Mouse (Mus musculus) midbrain, embryonic 12.5 days (tissue): ENCODE measurements around the gene Ube2e2. TPM values are rescaled to one million over a fixed set of nuclear protein-coding genes. Genes with fewer than 3 reads are reported as not detected.

ENCODE experiments used
- ATAC-seq: fragments of 200-750 bp; cut with Nextera tagmentation; 2 replicates; pipeline ENCODE4 v1.8.0; 2017; ENCODE audit warnings: low read depth, moderate TSS enrichment, moderate library complexity; ENCODE audit not compliant: low FRiP score
- H3K27ac ChIP-seq: fragments of 300-500 bp; sonication (generic); replicated peaks from 2 replicates; pipeline ENCODE4 v1.5.1; 2016; ENCODE audit warnings: mild to moderate bottlenecking
- H3K27me3 ChIP-seq: fragments of 300-500 bp; sonication (generic); 2 replicates; pipeline ENCODE4 v1.6.1; 2016; ENCODE audit warnings: mild to moderate bottlenecking
- H3K36me3 ChIP-seq: fragments of 300-500 bp; sonication (generic); 2 replicates; pipeline ENCODE4 v1.6.1; 2016
- H3K4me1 ChIP-seq: fragments of 300-500 bp; sonication (generic); 2 replicates; pipeline ENCODE4 v1.6.1; 2016
- H3K4me2 ChIP-seq: fragments of 300-500 bp; sonication (generic); replicated peaks from 2 replicates; pipeline ENCODE4 v1.6.1; 2016; ENCODE audit warnings: mild to moderate bottlenecking, moderate library complexity
- H3K4me3 ChIP-seq: fragments of 300-500 bp; sonication (generic); 2 replicates; pipeline ENCODE4 v1.5.1; 2016; ENCODE audit warnings: mild to moderate bottlenecking
- H3K9ac ChIP-seq: fragments of 300-500 bp; sonication (generic); replicated peaks from 2 replicates; pipeline ENCODE4 v1.6.1; 2016; ENCODE audit warnings: mild to moderate bottlenecking, moderate library complexity
- H3K9me3 ChIP-seq: fragments of 300-500 bp; sonication (generic); 2 replicates; pipeline ENCODE4 v1.6.1; 2016; ENCODE audit warnings: mild to moderate bottlenecking
- WGBS: fragments of 180-500 bp; shearing (Covaris S2); methylation state at CpG from one replicate; pipeline ENCODE4 v1.1.7; 2016; 5-methylcytosine and 5-hydroxymethylcytosine counted together
- polyA plus RNA-seq: library from polyadenylated mRNA; unstranded; fragments of >200 nt; fragmentation: Nextera tagmentation; extraction: Ambion mirVana; gene quantifications from 2 replicates; pipeline ENCODE4 v1.2.1, GENCODE M21; 2016

The Ube2e2 gene
- polyA plus RNA-seq, 1 experiment from 2014 or later: 69.1 TPM

- H3K27ac ChIP-seq: no peak overlapping the region
- WGBS: 69% methylated on average over 1 of the region's 1 CpGs
- no peak overlapping the region for H3K4me3 ChIP-seq
- H3K9me3 ChIP-seq: peaks cover 10% of the 10 kb centered on the region
- no peak for ATAC-seq
- H3K27me3 ChIP-seq: no peaks in the 10 kb centered on the region
- H3K9ac ChIP-seq: no peak overlapping the region
- no peak overlapping the region for H3K4me2 ChIP-seq
- no peaks in the 10 kb centered on the region for H3K4me1 ChIP-seq
- H3K36me3 ChIP-seq: no peaks in the 10 kb centered on the region
These were observed 228.6 kb downstream of the Ube2e2 start for GRCm38 (mm10) chr14:18665267-18666024.

GRCm38 (mm10) chr14:18663666-18664065, 230.4 kb downstream of the Ube2e2 start:
- H3K27ac ChIP-seq: no peak overlapping the region
- no peaks in the 10 kb centered on the region for H3K4me1 ChIP-seq
- H3K9ac ChIP-seq: no peak overlapping the region
- H3K9me3 ChIP-seq: peaks cover 10% of the 10 kb centered on the region
- no peak overlapping the region for H3K4me3 ChIP-seq
- WGBS: 92% methylated on average over 2 of the region's 2 CpGs
- no peak overlapping the region for H3K4me2 ChIP-seq
- no peaks in the 10 kb centered on the region for H3K36me3 ChIP-seq
- H3K27me3 ChIP-seq: no peaks in the 10 kb centered on the region
- no peak for ATAC-seq

- ATAC-seq: no peak
- 57% methylated on average over 4 of the region's 4 CpGs for WGBS
- peaks cover 10% of the 10 kb centered on the region for H3K9me3 ChIP-seq
- H3K4me1 ChIP-seq: no peaks in the 10 kb centered on the region
- H3K36me3 ChIP-seq: no peaks in the 10 kb centered on the region
- H3K27me3 ChIP-seq: no peaks in the 10 kb centered on the region
- no peak overlapping the region for H3K4me2 ChIP-seq
- no peak overlapping the region for H3K9ac ChIP-seq
- no peak overlapping the region for H3K4me3 ChIP-seq
- no peak overlapping the region for H3K27ac ChIP-seq
These were observed 236.0 kb downstream of the Ube2e2 start for GRCm38 (mm10) chr14:18657777-18658753.

GRCm38 (mm10) chr14:18649123-18649675, 244.9 kb downstream of the Ube2e2 start:
- no peak overlapping the region for H3K27ac ChIP-seq
- no peak overlapping the region for H3K4me2 ChIP-seq
- no peaks in the 10 kb centered on the region for H3K27me3 ChIP-seq
- no peak for ATAC-seq
- no peaks in the 10 kb centered on the region for H3K36me3 ChIP-seq
- 86% methylated on average over 2 of the region's 2 CpGs for WGBS
- H3K4me3 ChIP-seq: no peak overlapping the region
- H3K9ac ChIP-seq: no peak overlapping the region
- H3K9me3 ChIP-seq: no peaks in the 10 kb centered on the region
- no peaks in the 10 kb centered on the region for H3K4me1 ChIP-seq

DNA sequence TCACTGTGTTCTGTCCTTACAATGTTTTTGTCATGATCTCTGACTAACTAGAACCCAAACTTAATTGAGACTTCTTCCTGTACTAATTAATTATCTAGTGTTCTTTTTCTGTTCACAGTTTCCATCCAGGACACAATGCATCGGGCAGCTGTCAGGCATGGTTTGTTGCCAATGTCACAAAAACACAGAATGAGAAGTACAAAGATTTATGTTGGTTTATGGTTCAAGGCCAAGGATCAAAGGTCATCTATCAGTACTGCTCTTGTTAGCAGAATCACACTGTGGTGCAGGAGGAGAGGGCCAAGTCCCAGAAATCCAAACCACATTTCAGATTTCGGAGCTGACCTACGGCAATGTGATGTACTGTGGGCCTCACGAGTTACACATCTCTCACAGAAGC, 252.4 kb downstream of the Ube2e2 start:
- H3K27me3 ChIP-seq: no peaks in the 10 kb centered on the region
- 92% methylated on average over 4 of the region's 4 CpGs for WGBS
- H3K4me1 ChIP-seq: no peaks in the 10 kb centered on the region
- no peak overlapping the region for H3K9ac ChIP-seq
- H3K9me3 ChIP-seq: no peaks in the 10 kb centered on the region
- H3K4me3 ChIP-seq: no peak overlapping the region
- no peak overlapping the region for H3K27ac ChIP-seq
- no peaks in the 10 kb centered on the region for H3K36me3 ChIP-seq
- H3K4me2 ChIP-seq: no peak overlapping the region
- no peak for ATAC-seq

DNA sequence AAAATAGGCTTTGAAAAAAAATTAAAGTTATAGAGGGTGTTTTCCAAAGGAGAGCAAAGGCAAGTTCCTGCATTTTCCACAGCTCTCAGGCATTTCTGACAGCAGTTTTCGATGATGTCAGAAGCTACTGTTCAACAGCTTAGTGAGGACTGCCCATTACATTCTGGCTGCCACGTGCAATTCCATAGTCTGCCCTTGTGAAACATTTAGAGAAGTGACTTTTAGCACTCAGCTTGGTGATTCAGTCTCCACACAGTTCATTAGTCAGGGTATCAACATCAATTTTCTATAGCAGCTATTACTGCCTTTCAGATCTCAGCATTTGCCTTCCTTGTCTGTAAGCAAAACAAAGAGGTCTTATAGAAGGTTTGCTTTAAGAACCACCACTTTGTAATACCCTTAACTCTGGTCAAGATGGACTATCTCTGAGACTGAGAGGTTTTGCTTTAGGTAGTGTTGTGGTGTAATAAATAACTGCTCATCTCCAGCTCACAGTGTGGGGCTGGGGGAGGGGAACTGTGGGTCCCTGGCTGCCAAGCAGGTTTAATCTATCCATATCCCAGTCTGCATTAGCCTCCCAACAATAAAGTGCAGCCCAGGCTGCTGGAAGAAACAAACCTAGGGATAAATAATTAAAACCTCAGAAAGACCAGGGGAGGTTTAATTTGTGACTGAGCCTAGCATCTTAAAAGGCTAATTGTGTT, 255.2 kb downstream of the Ube2e2 start:
- Histone ChIP-seq H3K9me3 (no peaks in the 10 kb centered on the region), H3K27ac (no peak overlapping the region), H3K27me3 (no peaks in the 10 kb centered on the region), H3K4me3 (no peak overlapping the region), H3K4me1 (no peaks in the 10 kb centered on the region), H3K36me3 (no peaks in the 10 kb centered on the region), H3K4me2 (no peak overlapping the region), H3K9ac (no peak overlapping the region)
- no peak for ATAC-seq
- 76% methylated on average over 2 of the region's 2 CpGs for WGBS

- WGBS: 85% methylated on average over 1 of the region's 1 CpGs
- no peak for ATAC-seq
- H3K27ac ChIP-seq: no peak overlapping the region
These were observed 256.3 kb downstream of the Ube2e2 start for GRCm38 (mm10) chr14:18637739-18638138.

GRCm38 (mm10) chr14:18628170-18628569, 265.9 kb downstream of the Ube2e2 start:
- Histone ChIP-seq H3K4me3 (no peak overlapping the region), H3K9ac (no peak overlapping the region), H3K27ac (no peak overlapping the region), H3K9me3 (no peaks in the 10 kb centered on the region), H3K4me1 (no peaks in the 10 kb centered on the region), H3K4me2 (no peak overlapping the region), H3K36me3 (no peaks in the 10 kb centered on the region), H3K27me3 (no peaks in the 10 kb centered on the region)
- ATAC-seq: no peak
- 78% methylated on average over 1 of the region's 1 CpGs for WGBS

More at GRCm38 (mm10) chr14:18637739-18638138, 256.3 kb downstream of the Ube2e2 start:
- Histone ChIP-seq H3K4me3 (no peak overlapping the region), H3K4me1 (no peaks in the 10 kb centered on the region), H3K27me3 (no peaks in the 10 kb centered on the region), H3K9ac (no peak overlapping the region), H3K9me3 (no peaks in the 10 kb centered on the region), H3K4me2 (no peak overlapping the region), H3K36me3 (no peaks in the 10 kb centered on the region)

GRCm38 (mm10) chr14:18618603-18619002, 275.5 kb downstream of the Ube2e2 start:
- no peak overlapping the region for H3K4me3 ChIP-seq
- no peak overlapping the region for H3K27ac ChIP-seq
- H3K4me2 ChIP-seq: no peak overlapping the region
- no peaks in the 10 kb centered on the region for H3K9me3 ChIP-seq
- H3K9ac ChIP-seq: no peak overlapping the region
- H3K27me3 ChIP-seq: no peaks in the 10 kb centered on the region
- no peak for ATAC-seq
- WGBS: 68% methylated on average over 2 of the region's 2 CpGs
- H3K4me1 ChIP-seq: no peaks in the 10 kb centered on the region
- no peaks in the 10 kb centered on the region for H3K36me3 ChIP-seq

- 84% methylated on average over 1 of the region's 1 CpGs for WGBS
- ATAC-seq: no peak
- H3K27me3 ChIP-seq: no peaks in the 10 kb centered on the region
These were observed 292.1 kb downstream of the Ube2e2 start for GRCm38 (mm10) chr14:18601927-18602326.

DNA sequence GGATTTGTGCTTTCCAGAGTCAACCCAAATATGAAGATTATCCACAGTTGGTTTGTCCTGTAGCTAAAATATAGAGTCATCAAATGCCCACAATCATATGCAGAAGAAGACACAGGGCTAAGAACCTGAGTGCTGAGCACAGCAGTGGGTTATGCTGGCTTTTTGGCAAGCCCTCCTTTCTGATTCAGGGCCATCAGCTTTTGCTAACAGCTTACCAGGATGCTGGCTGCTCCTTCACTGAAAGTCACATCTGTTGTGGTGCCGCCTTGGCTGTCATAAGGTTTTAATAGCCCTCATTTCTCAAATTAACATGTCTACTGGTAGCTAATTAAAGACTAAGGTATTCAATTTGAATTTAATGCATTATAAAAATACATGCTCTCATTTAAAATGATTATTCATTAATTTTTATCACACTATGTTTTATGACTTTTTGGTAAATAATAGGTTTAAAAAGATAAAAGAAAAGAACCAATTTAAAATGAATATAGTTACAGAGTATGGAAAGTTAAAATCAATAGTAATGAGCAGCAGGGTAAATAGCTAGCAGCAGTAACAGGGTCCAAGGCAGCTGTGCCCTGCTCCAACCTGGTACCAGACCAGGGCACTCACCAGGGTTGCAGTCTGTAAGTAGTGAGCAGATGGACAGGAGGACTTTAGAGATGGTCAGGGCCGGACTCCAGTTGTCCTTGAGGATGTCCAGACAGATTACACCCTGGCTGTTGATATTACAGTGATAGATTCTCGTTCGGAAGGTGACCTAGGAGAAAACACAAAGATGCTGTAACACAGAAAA, 307.6 kb downstream of the Ube2e2 start:
- no peaks in the 10 kb centered on the region for H3K4me1 ChIP-seq
- H3K27me3 ChIP-seq: no peaks in the 10 kb centered on the region
- H3K9me3 ChIP-seq: no peaks in the 10 kb centered on the region
- H3K27ac ChIP-seq: no peak overlapping the region
- H3K36me3 ChIP-seq: no peaks in the 10 kb centered on the region
- no peak overlapping the region for H3K4me3 ChIP-seq
- 81% methylated on average over 4 of the region's 4 CpGs for WGBS
- no peak overlapping the region for H3K9ac ChIP-seq
- no peak for ATAC-seq
- no peak overlapping the region for H3K4me2 ChIP-seq

More at GRCm38 (mm10) chr14:18601927-18602326, 292.1 kb downstream of the Ube2e2 start:
- Histone ChIP-seq H3K9ac (no peak overlapping the region), H3K27ac (no peak overlapping the region), H3K4me1 (no peaks in the 10 kb centered on the region), H3K36me3 (no peaks in the 10 kb centered on the region), H3K4me2 (no peak overlapping the region), H3K9me3 (no peaks in the 10 kb centered on the region), H3K4me3 (no peak overlapping the region)
